Mouse (Mus musculus) lung, postnatal 0 days (tissue): Measurements from ENCODE around the gene Nr2f2.

Experiments used
- CTCF ChIP-seq: IDR thresholded peaks from 2 replicates; pipeline ENCODE4 v1.5.1; 2016; ENCODE audit warnings: antibody characterized with exemption, mild to moderate bottlenecking
- EP300 ChIP-seq: IDR thresholded peaks from 2 replicates; pipeline ENCODE4 v1.6.1; 2016; ENCODE audit warnings: antibody characterized with exemption, mild to moderate bottlenecking, control low read depth

DNA sequence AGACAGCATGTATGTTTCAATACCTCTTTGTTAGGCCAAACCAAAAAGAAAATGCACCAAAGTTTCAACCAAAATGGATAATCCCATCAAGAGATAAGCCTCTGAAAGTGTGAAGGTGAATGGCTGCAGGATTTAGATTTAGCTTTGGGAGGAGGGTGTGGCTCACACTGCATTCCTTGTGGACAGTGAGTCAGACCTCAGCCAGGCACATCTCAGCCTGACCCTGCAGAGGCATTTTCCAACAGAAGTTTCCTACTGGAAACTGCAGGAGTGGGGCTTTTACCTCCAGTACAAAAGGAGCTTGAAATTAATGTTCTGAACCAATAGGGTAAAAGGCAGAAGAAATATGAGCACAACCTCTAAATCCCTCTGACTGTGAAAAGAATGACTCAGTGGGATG is 62.1 kb downstream of the Nr2f2 start:
- TF ChIP-seq CTCF, result no peak
- no peak for TF ChIP-seq EP300
